Mouse (Mus musculus) left cerebral cortex, adult 9 months (tissue): ENCODE results near the gene Ngef.

ENCODE experiments used
- DNase-seq, 2 experiments: peaks; one replicate each; pipeline ENCODE4 v3.0.0; 2022; ENCODE audit warnings: low spot score in 2 of 2

Ngef gene

GRCm38 (mm10) chr1:87565760-87566159, 7.9 kb downstream of the Ngef start:
- no peak for DNase-seq

- no peak for DNase-seq
These were observed 10.7 kb downstream of the Ngef start for GRCm38 (mm10) chr1:87562967-87563366.

GRCm38 (mm10) chr1:87553586-87553985, 20.1 kb downstream of the Ngef start:
- DNase-seq = no peak

GRCm38 (mm10) chr1:87551008-87551407, 22.7 kb downstream of the Ngef start:
- DNase-seq = no peak

GRCm38 (mm10) chr1:87541614-87542013, 32.1 kb downstream of the Ngef start:
- DNase-seq = peak in 1 of 2 experiments; percentile 70

- DNase-seq = no peak
These were observed 36.7 kb downstream of the Ngef start for GRCm38 (mm10) chr1:87537008-87537407.

GRCm38 (mm10) chr1:87534118-87534517, 39.6 kb downstream of the Ngef start:
- DNase-seq = no peak

GRCm38 (mm10) chr1:87532346-87532745, 41.3 kb downstream of the Ngef start:
- no peak for DNase-seq

GRCm38 (mm10) chr1:87527191-87527590, 46.5 kb downstream of the Ngef start:
- no peak for DNase-seq

- DNase-seq = no peak
These were observed 48.6 kb downstream of the Ngef start for GRCm38 (mm10) chr1:87525041-87525440.

- DNase-seq = no peak
These were observed 52.1 kb downstream of the Ngef start for GRCm38 (mm10) chr1:87521523-87521922.

- DNase-seq = no peak
These were observed 53.2 kb downstream of the Ngef start for GRCm38 (mm10) chr1:87520467-87520866.

GRCm38 (mm10) chr1:87510845-87511244, 62.8 kb downstream of the Ngef start:
- no peak for DNase-seq

GRCm38 (mm10) chr1:87510166-87510691, 63.4 kb downstream of the Ngef start:
- no peak for DNase-seq

GRCm38 (mm10) chr1:87509561-87510165, 64.0 kb downstream of the Ngef start, which contains the start of gene Neu2:
TSS of gene Neu2 (plus strand) at chr1:87509889.
- no peak for DNase-seq

- no peak for DNase-seq
These were observed 64.8 kb downstream of the Ngef start for GRCm38 (mm10) chr1:87508591-87509560.

- no peak for DNase-seq
These were observed 65.8 kb downstream of the Ngef start for GRCm38 (mm10) chr1:87507857-87508256.

GRCm38 (mm10) chr1:87505524-87505923, 68.1 kb downstream of the Ngef start:
- DNase-seq = peak in 1 of 2 experiments; percentile 55

GRCm38 (mm10) chr1:87493542-87493941, 80.1 kb downstream of the Ngef start:
- DNase-seq = no peak

GRCm38 (mm10) chr1:87492285-87492684, 81.4 kb downstream of the Ngef start:
- DNase-seq = no peak

GRCm38 (mm10) chr1:87486386-87486785, 87.3 kb downstream of the Ngef start:
- peak; percentile 79 to 90 for DNase-seq

GRCm38 (mm10) chr1:87482546-87482945, 91.1 kb downstream of the Ngef start:
- DNase-seq = no peak
